Mouse (Mus musculus): ENCODE measurements around the gene Usp7.
"Not testable (repeated sequence)": the region's sequence is repeated elsewhere in the genome, so short reads cannot be mapped to it uniquely, and the experiment has no call there.

The Usp7 gene

DNA sequence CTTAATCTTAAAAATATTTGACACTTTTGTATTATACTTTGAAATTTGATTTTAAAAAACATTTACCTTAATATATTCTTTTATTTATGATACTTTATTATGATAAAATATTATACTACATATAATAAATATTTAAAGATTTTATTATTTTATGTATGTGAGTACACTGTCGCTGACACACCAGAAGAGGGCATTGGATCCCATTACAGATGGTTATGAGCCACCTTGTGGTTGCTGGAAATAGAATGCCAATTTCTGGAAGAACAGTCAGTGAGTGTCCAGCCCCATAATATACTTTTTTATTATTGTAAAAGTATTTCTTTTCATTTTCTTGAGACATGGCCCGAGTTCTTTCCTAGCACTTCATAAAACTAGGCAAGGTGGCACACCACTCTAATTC, 10.4 kb downstream of the Usp7 start:
- DNase-seq, result no peak

DNA sequence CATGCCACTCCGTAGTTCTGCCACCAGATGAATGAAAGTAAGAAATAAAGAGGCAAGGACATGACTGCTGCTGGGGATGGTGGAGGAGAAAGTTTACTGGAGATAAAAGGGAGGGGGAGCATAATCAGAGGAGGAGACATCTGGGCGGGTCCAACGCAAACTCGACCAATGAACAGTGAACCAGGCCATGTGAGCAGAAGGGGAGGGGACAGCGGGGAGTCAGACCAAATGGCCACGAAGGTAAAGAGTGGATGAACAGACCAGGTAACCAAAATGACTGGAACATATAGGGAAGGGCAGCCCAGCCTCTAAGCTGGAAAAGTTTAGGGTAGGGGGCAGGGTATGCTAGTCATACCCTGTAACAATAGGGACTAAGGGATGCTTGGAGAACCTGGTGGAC, 10.9 kb downstream of the Usp7 start:
- no peak for DNase-seq

DNA sequence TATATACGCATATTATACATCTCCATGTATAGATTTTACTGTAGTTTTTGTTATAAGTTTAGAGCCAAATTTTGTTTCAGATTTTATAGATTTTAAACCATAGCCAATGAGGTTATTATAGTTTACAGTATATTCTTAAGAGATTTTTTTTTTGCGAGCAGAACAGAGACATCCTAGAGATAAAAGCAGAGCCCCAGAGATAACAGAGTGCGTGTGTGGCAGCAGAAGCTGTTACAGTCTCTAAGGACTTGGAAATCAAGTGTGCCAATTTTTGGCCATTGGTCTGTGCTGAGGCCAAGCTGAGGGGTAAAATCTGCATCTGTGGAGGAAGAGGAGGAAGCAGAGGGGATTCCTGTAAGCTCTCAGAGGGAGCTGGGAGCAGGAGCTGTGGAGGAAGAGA, 11.9 kb downstream of the Usp7 start:
- DNase-seq, result no peak

- no peak for DNase-seq
Measured at GRCm38 (mm10) chr16:8778697-8779096, 13.4 kb downstream of the Usp7 start.

DNA sequence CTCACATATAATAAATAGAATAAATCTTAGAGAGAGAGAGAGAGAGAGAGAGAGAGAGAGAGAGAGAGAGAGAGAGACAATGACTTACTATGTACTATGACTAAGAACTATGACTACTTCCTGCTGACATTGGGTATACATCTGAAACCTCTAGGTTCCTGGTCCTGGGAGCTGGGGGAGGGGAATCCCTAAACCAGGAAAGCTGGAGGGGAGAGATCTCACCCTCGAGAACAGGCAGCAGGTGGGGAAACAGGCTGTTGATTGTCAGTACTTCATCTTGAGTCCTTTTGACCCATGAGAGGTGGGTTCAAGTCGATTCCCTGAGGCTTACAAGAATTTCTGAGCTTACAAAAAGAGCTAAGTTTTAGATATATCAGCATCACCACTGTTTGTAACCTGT, 14.9 kb downstream of the Usp7 start:
- no peak for DNase-seq

DNA sequence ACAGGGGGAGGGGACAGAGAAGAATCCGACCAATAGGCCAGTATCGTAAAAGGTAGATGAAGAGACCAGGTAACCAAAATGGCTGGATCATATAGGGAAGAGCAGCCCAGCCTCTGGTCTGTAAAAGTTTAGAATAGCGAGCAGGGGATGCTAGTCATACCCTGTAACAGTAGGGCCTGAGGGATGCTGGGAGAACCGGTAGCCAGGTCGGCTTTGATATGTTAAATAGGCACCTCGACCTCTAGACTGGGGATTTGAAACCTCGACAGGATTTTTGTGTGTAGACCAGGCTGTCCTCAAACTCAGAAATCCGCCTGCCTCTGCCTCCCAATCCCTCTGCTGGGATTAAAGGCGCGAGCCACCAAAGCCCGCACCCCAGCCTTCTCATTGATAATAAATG, 15.5 kb downstream of the Usp7 start:
- DNase-seq, result no peak

DNA sequence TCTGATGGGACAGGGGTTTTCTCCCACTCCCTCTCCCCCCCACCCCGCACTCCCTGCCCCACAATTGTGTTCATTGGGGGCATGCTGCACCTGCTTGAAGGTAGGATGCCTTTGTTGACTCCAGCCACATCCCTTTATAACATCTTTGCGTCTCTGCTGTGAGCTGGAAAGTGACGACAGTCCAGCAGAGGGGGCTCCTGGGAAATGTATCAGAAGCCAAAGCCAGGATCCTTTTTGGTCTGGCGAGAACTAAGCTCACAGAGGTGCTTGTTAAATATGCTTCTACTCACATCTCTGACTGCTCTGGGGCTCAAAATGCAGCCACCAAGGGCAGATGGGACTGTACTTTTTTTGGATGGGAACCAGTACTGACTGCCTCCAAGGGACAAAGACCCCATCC, 21.0 kb downstream of the Usp7 start:
- DNase-seq, result no peak

DNA sequence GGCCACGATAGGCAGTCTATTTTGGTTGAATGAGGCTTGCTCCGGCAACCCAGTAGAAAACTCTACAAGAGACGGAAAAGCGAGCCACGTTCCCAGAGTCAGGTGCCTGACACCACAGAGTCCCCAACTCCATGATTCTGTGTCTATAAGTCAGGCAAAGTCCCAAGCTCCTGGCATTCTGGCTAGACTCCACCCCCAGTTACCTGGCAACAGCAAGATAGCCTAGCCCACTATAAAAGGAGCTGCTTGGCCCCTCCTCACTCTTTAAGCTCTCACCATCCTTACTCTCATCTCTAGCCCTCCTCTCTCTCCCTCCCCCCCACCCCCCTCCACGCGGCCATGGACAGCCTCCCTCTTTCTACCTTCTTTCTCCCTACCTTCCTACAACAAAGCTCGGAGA, 21.8 kb downstream of the Usp7 start:
- not testable (repeated sequence) for DNase-seq

DNA sequence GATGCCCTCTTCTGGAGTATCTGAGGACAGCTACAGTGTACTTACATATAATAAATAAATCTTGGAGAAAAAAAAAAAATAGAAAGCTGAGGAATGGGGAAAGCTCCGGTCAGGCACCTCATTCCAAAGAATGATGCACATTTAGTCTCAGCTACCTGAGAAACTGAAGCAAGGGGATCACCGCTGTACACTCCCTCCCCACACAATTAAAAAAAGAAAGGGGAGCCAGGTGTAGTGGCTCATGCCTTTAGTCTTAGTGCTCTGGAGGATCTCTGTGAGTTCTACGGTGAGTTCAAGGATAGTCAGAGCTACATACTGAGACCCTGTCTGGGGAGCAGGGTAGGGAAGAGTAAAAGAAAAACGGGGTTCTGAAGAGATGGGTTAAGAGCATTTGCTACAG, 22.6 kb downstream of the Usp7 start:
- DNase-seq, result no peak

- peak; percentile 34 to 49 for DNase-seq
Measured at GRCm38 (mm10) chr16:8769065-8769464, 23.0 kb downstream of the Usp7 start.

GRCm38 (mm10) chr16:8768588-8768987, 23.5 kb downstream of the Usp7 start:
- DNase-seq, result no peak

DNA sequence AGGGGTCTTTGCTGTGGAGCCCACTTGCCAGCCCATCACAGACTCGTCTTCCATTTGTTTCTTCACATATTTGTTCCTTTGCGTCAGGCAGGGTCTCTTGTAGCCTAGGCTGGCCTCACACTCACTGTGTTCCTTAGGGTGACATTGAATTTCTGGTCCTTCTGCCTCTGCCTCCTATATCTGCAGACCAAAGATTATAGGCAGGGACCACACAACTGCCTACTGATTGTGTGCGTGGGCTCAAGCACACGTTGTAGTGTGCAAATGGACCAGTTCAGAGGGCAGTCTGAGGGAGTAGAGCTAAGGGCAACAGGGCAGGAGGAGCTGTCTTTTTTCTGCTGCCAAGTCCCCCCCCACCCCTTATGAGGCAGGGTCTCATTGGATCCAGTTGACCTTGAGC, 24.0 kb downstream of the Usp7 start:
- no peak for DNase-seq

DNA sequence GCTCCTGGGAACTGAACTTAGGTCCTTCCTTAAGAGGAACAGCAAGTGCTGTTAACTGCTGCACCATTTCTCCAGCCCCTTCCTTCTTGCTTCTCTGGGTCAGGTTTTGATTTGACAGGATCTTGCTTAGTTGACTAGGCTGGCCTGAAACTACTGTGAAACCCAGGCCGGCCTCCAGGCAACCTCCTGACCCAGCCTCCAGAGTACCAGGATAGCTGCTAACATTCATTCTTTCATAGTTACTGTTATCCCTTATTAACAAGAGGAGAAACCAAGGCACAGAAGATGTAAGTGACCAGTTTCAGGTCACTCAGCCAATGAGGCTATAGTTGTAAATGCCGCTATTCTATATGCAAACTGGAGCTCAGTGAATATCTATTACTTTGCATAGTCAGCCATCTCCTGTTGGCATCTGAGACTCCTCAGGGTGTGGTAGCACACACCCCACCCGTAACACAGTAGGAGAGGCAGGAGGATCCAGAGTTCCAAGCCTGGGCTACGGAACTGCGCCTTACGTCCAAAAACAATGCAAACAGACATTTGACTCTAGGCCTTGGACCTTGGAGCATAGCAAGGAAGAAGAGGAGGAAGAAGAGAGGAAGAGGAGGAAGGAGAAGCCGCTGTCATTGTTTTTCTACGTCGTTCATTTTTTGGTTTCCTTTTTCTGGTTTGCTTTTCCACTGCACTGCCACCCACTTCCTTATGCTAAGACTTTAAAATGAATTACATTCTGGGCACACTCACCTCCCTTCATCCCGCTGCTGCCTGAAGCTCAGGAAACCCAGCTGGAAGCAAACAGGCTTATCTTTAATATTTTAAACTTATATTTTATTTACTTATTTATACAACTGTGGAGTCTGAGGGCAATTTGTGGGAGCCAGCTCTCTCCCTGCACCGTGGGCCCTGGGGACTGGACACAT, 24.7 kb downstream of the Usp7 start:
- no peak for DNase-seq

DNA sequence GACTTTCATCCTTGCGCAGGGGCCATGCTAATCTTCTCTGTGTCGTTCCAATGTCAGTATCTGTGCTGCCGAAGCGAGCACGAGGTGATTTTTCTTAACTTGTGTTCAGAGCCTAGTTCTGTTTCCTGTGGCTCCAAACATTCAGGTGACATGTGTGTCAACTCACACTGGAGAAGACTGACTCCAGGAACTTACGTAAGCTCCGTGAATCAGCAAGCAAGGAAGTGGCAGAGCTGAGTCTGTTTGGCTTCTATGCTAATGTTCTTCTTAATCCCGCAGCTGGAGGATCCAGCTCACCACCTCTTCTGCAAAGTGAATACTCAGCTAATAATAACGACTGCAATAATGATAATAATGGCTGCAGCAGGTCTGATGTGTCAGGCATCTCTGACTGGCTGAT, 25.9 kb downstream of the Usp7 start:
- DNase-seq, result no peak

- DNase-seq, result no peak
Measured at GRCm38 (mm10) chr16:8764124-8764907, 27.8 kb downstream of the Usp7 start.

DNA sequence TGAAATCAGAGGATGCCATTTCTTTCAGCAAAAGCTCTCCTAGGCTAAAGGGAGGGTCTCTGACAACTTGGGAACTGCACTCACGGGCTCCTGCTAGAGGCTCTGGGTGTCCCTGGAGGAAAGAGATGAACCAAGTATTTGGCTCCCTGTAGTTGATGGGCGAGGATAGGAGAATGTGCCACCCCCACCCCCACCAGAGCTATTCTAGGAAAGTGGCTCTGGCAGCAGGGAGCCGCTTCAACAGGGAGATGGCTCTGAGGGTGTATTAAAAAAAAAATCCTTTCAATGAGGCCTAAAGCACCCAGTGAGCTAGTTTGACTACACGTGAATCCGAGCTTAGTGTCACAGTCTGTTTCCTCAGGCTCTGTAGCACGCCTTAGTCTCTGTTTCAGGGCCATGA, 29.1 kb downstream of the Usp7 start:
- no peak for DNase-seq

DNA sequence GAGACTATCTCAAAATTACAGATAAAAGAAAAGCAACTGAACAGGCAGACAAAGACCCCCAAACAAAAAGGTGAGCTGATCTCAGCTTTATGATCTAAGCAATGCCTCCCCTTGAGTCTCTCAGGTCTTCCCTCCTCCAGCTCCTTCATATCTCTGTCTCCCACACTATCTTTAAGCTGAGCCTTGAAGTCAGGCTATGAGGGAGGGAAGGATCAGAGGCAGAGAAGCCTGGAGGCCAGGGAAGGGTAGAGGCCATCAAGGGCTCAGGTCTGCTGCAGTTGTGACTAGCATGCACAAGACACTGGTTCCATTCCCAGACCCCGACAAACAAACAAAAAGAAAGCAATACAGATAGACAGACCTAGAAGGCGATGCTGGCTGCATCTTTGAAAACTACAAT, 30.2 kb downstream of the Usp7 start:
- no peak for DNase-seq

DNA sequence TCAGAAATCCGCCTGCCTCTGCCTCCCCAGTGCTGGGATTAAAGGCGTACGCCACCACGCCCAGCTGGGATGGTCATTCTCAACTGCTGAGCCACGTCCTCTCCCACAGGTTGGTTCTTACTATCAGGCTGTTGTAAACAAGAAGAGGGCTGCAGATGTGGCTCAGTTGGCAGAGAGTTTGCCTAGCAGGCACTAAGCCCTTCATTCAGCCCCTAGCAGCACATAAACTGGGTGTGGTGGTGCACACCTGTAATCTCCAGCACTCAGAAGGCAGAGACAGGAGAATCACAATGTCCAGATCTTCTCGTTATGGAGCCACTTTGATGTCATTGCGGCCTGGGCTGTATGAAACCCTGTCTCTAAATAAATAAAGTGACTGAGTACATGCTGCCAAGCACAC, 31.1 kb downstream of the Usp7 start:
- no peak for DNase-seq

GRCm38 (mm10) chr16:8758979-8759378, 33.1 kb downstream of the Usp7 start:
- no peak for DNase-seq

DNA sequence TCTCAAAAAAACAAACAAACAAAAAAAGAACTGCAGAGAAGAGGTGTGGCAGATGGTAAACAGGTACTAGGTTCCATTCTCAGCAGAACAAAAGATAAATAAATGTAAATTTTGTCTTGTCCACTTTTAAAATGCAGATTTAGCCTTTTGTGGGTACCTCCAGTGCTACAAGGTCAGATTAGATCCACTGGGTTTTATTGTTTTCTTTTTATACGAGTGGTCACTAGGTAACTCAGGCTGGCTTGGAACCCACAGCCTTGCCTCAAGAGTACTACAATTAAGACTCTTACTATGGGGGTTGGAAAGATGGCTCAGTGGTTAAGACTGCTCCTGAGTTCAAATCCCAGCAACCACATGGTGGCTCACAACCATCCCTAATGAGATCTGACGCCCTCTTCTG, 33.9 kb downstream of the Usp7 start:
- DNase-seq, result no peak

DNA sequence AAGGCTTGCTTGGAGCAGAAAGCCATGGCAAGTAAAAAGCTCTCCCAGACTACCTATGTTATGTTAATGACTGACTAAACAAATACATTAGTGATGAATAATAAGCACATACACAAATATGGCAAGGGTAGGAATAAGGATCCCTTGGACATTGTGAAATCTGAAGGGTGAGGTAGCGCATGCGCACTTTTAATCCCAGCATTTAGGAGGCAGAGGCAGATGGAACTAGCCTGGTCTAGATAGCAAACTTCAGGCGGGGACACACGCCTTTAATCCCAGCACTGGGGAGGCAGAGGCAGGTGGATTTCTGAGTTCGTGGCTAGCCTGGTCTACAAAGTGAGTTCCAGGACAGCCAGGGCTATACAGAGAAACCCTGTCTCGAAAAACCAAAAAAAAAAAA, 34.5 kb downstream of the Usp7 start:
- DNase-seq, result not testable (repeated sequence)

DNA sequence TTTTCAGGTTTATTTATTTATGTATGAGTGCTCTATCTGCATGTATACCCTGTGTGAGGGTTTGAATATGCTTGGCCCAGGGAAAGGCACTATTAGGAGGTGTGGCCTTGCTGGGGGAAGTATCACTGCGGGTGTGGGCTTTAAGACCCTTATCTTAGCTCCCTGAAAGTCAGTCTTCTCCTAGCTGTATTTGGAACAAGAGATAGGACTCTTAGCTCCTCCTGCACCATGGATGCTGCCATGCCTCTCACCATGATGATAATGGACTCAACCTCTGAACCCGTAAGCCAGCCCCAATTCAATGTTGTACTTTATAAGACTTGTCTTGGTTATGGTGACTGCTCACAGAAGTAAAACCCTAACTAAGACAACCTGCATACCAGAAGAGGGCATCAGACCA, 39.8 kb downstream of the Usp7 start:
- DNase-seq, result no peak

GRCm38 (mm10) chr16:8751555-8752235, 40.4 kb downstream of the Usp7 start:
- DNase-seq, result no peak

GRCm38 (mm10) chr16:8748904-8749303, 43.2 kb downstream of the Usp7 start:
- no peak for DNase-seq
